Mouse (Mus musculus) layer of hippocampus, adult 2 months (tissue): ENCODE data around the gene Olfr628. TPM values are rescaled to one million over a fixed set of nuclear protein-coding genes. Genes with fewer than 3 reads are reported as not detected.
"Not testable (repeated sequence)": the region's sequence is repeated elsewhere in the genome, so short reads cannot be mapped to it uniquely, and the experiment has no call there.

Source experiments
- DNase-seq, 2 experiments: peaks; one replicate each; pipeline ENCODE4 v3.0.0; 2022; ENCODE audit warnings: low spot score in 2 of 2
- H3K27ac ChIP-seq: fragments of 200-600 bp; 2 replicates; pipeline ENCODE4 v1.8.1; 2022
- H3K4me3 ChIP-seq: fragments of 200-600 bp; 2 replicates; pipeline ENCODE4 v1.8.1; 2022; ENCODE audit warnings: mild to moderate bottlenecking
- CTCF ChIP-seq: fragments of 200-600 bp; conservative IDR thresholded peaks from 2 replicates; pipeline ENCODE4 v1.8.1; 2022; ENCODE audit warnings: antibody characterized with exemption, mild to moderate bottlenecking, moderate library complexity
- long read RNA-seq, 2 experiments: library from polyadenylated mRNA; stranded (forward); transcript quantifications; one replicate each; pipeline ENCODE4 v2.0.0; 2021; ENCODE audit warnings: borderline mapping rate in 2 of 2
- total RNA-seq, 2 experiments: library from RNA; stranded (reverse); gene quantifications; 2 replicates each; pipeline ENCODE4 v1.2.3; 2021

The Olfr628 gene
- not detected for total RNA-seq
- long read RNA-seq, experiment 1, result 0 reads
- long read RNA-seq, experiment 2, result 0 reads

DNA sequence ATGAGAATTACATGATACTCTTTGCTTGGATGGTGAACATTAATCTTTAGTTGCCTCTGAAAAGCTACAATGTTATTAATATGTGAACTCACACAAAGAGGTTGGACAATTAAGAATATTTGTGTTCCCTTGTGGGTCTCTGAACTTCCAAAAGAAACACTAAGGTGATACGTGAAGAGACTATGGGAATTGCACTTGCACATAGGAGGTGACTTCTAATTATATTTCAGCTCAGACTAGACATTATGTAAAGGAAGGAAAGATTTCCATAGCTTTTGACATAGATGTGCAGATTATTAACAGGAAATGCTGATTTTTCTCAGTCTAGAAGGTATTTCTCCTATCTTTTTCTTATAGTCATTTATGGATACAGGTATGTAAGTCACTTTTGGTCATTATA lies at the start of gene Olfr628:
Olfr628 (plus strand) TSS at position 301 of the 400 bp plus-strand sequence.
- no peak for TF ChIP-seq CTCF
- Histone ChIP-seq H3K4me3 (no peak within 1 kb of the TSS), H3K27ac (no peak within 1 kb of the TSS)
- DNase-seq, result no peak

DNA sequence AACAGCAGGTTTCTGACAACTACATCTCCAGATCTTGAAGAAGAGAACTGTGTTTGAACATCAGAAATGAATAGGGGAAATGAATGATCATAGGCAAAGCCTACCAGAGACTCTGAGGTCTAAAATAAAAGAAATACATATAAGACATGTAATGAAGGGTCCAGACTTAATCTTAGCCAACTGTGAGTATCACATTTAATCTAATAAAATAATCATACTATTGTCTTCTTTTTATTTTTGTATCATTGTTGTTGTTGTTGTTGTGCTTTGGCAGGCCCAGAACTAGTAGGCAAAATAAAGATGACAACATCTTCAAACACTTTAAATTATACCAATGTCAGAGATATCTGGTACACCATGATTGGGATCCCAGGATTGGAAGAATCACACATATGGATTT lies 47.8 kb upstream of the Olfr628 start, which contains the start of gene Olfr625-ps1:
Olfr625-ps1 (plus strand) TSS at position 301 of the 400 bp plus-strand sequence.
- no peak for DNase-seq
- no peak for TF ChIP-seq CTCF
- Histone ChIP-seq H3K27ac (no peak within 1 kb of the TSS), H3K4me3 (no peak within 1 kb of the TSS)

DNA sequence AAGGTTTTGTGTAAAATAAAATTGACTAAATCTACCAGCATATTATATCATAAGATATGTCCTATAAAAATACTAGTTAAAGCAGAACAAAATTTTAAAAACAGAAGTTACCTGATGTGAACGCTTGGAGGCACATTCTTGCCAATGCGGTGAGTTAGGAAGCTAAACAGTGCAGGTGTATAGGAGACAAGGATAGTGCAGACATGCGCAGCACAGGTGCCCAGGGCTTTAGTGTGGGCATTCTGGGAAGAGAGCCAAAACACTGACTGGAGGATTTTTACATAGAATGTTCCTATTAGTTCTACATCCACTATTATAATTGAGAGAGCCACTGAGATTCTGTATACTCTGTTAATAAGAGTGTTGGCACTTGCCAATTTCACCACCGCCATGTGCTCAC lies 30.7 kb upstream of the Olfr628 start:
- no peak overlapping the region for H3K4me3 ChIP-seq
- DNase-seq, result no peak
- H3K27ac ChIP-seq, result no peak overlapping the region
- TF ChIP-seq CTCF, result no peak

DNA sequence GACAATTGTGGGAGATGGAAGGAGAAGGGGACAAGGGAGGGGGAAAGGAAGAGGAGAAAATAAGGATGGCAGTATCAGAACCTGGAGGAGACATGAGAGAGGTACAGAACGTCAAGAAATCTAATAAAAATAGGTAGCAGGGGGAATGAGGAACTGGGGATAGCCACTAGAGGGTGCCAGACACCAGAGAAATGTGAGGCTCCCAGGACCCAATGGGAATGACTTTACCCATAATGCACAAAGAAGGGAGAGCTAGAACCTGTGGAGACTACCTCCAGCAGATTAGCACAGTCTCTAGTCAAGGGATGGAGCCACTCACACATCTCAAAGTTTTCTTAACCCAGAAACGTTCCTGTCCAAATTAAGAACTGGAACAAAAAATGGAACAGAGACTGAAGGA lies 18.1 kb upstream of the Olfr628 start:
- H3K4me3 ChIP-seq, result no peak overlapping the region
- DNase-seq, result no peak
- TF ChIP-seq CTCF, result peak; percentile 51

DNA sequence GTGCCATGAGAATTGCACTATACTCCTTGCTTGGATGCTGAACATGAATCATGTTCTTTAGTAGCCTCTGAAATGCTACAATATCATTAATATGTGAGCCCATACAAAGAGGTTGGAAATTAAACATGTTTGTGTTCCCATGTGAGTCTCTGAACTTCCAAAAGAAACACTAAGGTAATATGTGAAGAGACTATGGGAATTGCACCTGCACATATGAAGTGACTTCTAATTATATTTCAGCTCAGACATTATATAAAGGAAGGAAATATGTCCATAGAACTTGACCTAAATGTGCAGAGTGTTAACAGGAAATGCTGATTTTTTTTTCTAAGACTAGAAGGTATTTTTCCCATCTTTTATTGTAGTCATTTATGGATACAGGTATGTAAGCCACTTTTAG lies 15.8 kb upstream of the Olfr628 start, which contains the start of gene Olfr243:
Olfr243 (plus strand) TSS at position 301 of the 400 bp plus-strand sequence.
- H3K4me3 ChIP-seq, result no peak within 1 kb of the TSS
- no peak for DNase-seq
- TF ChIP-seq CTCF, result no peak
- no peak within 1 kb of the TSS for H3K27ac ChIP-seq

More for the DNA sequence above, 18.1 kb upstream of the Olfr628 start:
- H3K27ac ChIP-seq, result no peak overlapping the region

DNA sequence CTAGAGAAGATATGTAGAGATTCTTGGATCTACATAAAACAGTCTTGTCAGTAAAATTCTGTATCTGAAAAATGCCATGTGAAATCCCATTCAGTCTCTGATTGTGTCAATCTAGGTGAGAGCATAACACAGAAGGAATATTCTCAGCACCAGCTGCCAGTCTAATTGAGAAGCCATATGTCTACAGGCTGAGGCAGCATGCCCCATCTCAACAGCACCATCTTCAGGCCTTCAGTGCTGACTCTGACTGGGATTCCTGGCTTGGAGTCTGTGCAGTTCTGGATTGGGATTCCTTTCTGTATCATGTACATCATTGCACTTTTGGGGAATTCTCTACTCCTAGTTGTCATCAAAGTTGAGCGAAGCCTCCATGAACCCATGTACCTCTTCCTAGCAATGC lies 13.8 kb upstream of the Olfr628 start:
- H3K27ac ChIP-seq, H3K4me3 ChIP-seq: not testable (repeated sequence)
- DNase-seq, result peak; percentile 34 to 47
- TF ChIP-seq CTCF, result peak; percentile 52

DNA sequence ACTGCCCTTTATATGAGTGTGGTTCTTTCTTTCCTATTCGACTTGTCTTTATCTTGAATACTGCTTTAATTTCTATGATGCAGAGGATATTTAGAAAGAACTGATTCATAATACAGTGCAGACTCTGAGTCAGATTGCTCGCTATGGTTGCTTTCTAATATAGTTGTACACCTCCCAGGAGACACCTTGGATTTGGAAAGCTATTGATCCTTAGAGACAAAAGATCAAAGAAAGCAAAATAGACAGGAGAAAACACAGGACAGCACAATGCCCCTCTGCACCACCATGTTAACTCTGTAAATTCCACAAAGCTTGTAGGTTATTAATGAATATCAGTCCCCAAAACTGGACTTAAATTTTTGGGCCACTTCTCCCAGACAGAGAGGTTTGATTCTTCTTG lies 14.7 kb downstream of the Olfr628 start, which contains the start of gene Olfr629:
Olfr629 (minus strand) TSS at position 101 of the 400 bp plus-strand sequence.
- no peak within 1 kb of the TSS for H3K27ac ChIP-seq
- no peak within 1 kb of the TSS for H3K4me3 ChIP-seq
- DNase-seq, result no peak
- no peak for TF ChIP-seq CTCF

DNA sequence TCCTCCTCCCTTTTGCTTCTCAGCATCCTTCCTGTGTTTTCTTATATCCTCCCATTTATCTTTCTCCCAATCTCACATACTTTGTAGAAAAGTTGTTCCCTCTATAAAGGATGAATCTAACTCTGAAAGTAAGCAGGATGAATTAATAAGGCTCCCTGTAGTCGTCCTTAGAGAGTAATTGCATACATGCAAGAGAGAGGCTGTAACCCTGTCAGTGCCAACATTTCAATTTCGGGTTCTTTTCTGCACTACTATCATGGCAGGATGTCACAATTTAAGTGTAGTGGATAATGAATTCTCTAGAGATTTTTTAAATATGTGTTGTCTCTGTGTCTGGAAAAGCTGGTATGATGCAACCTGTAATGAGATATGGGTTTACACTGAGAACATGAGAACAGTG lies 27.1 kb downstream of the Olfr628 start, which contains the start of gene Olfr630:
Olfr630 (minus strand) TSS at position 101 of the 400 bp plus-strand sequence.
- no peak within 1 kb of the TSS for H3K27ac ChIP-seq
- no peak for TF ChIP-seq CTCF
- DNase-seq, result no peak
- H3K4me3 ChIP-seq, result no peak within 1 kb of the TSS

DNA sequence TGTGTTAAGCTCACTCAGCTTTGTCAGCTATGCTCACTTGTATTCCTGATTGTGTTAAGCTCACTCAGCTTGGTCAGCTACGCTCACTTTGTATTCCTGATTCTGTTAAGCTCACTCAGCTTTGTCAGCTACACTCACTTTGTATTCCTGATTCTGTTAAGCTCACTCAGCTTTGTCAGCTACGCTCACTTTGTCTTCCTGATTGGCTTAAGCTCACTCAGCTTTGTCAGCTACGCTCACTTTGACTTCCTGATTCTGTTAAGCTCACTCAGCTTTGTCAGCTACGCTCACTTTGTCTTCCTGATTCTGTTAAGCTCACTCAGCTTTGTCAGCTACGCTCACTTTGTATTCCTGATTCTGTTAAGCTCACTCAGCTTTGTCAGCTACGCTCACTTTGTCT lies 32.0 kb downstream of the Olfr628 start:
- H3K27ac ChIP-seq, DNase-seq, H3K4me3 ChIP-seq: not testable (repeated sequence)

DNA sequence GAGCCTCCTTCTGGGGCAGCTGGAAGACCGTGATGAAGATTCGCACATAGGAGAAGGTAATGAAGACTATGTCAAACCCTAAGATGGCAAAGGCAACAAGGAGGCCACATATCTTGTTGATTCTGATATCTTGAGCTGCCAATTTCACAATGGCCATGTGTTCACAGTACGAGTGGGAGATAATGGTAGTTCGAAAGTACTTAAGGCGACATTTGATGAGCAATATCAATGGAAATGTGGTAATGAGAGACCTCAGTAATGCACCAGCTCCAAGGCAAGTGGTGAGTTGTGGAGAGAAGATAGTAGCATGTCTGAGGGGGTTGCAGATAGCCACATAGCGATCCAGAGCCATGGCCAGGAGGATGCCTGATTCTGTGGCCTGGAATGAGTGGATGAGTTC lies 37.5 kb downstream of the Olfr628 start:
- DNase-seq, H3K4me3 ChIP-seq, H3K27ac ChIP-seq: not testable (repeated sequence)

DNA sequence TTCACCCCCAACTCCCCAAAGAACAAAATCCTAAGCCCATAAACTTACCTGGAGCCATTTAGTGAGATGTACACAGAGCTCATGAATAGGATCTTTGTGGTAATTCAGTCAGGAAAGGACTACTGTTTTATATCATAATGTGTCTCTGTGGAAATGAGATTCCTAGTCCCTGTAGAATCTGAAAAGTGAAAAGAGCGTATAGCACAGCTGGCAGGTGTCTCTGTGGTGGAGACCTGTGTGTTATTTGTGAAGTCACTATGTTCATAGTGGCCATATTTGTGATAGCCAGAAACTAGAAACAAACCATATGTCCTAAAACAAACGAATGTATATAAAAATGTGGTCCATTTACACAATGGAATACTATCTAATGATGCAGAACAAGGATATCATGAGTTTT lies 41.3 kb downstream of the Olfr628 start, which contains the start of gene Olfr69:
Olfr69 (minus strand) TSS at position 101 of the 400 bp plus-strand sequence.
- no peak for TF ChIP-seq CTCF
- no peak for DNase-seq
- no peak within 1 kb of the TSS for H3K27ac ChIP-seq
- no peak within 1 kb of the TSS for H3K4me3 ChIP-seq

DNA sequence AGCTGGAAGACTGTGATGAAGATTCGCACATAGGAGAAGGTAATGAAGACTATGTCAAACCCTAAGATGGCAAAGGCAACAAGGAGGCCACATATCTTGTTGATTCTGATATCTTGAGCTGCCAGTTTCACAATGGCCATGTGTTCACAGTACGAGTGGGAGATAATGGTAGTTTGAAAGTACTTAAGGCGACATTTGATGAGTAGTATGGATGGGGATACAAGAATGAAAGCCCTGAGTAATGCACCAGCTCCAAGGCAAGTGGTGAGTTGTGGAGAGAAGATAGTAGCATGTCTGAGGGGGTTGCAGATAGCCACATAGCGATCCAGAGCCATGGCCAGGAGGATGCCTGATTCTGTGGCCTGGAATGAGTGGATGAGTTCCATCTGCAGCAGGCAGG lies 47.5 kb downstream of the Olfr628 start:
- H3K27ac ChIP-seq, DNase-seq, H3K4me3 ChIP-seq: not testable (repeated sequence)

DNA sequence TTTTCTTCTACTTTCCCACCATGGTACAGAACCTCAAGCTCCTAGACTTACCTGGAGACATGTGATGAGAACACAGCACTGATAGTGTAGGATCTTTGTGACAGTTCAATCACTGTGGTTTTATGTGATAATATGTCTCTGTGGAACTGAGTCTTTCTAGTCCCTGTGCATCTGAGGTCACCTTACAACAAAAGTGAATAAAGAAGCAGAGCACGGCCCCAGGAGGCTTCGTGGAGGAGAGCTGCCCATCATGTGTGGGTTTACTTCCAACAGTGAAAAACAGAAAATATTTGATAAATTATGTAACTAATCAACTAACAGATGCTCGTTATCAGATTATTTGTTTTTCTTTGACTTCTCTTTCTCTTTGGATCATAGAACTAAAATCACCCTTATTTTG lies 49.4 kb downstream of the Olfr628 start, which contains the start of gene Olfr68:
Olfr68 (minus strand) TSS at position 101 of the 400 bp plus-strand sequence.
- no peak within 1 kb of the TSS for H3K27ac ChIP-seq
- H3K4me3 ChIP-seq, result no peak within 1 kb of the TSS
- no peak for TF ChIP-seq CTCF
- DNase-seq, result no peak

Other genes with a start within 250 kb of the Olfr628 start
- gene Olfr609, start 232.3 kb upstream of the Olfr628 start, total RNA-seq, result not detected
- gene Olfr610, start 218.3 kb upstream of the Olfr628 start, total RNA-seq, result not detected
- gene Olfr611, start 209.5 kb upstream of the Olfr628 start, total RNA-seq, result not detected
- gene Olfr612, start 187.7 kb upstream of the Olfr628 start, total RNA-seq, result not detected
- gene Olfr613, start 182.3 kb upstream of the Olfr628 start, total RNA-seq, result not detected
- not detected for gene Olfr615, start 174.3 kb upstream of the Olfr628 start, total RNA-seq
- gene Olfr616, start 161.2 kb upstream of the Olfr628 start, total RNA-seq, result not detected
- not detected for gene Olfr617, start 157.3 kb upstream of the Olfr628 start, total RNA-seq
- gene Olfr618, start 140.3 kb upstream of the Olfr628 start, total RNA-seq, result not detected
- not detected for gene Olfr619, start 129.8 kb upstream of the Olfr628 start, total RNA-seq
- gene Olfr620, start 117.8 kb upstream of the Olfr628 start, total RNA-seq, result not detected
- gene Olfr622, start 87.7 kb upstream of the Olfr628 start, total RNA-seq, result not detected
- gene Olfr623, start 66.7 kb upstream of the Olfr628 start, total RNA-seq, result not detected
- gene Olfr624, start 59.2 kb upstream of the Olfr628 start, total RNA-seq, result under 1 TPM in 1 of 2 experiments, not detected in 1; 0.08 TPM
- gene Olfr625-ps1, start 47.7 kb upstream of the Olfr628 start, total RNA-seq, result not detected
- gene Olfr243, start 15.7 kb upstream of the Olfr628 start, total RNA-seq, result not detected
- not detected for gene Olfr629, start 14.6 kb downstream of the Olfr628 start, total RNA-seq
- not detected for gene Olfr630, start 27.0 kb downstream of the Olfr628 start, total RNA-seq
- not detected for gene Olfr69, start 41.2 kb downstream of the Olfr628 start, total RNA-seq
- not detected for gene Olfr68, start 49.3 kb downstream of the Olfr628 start, total RNA-seq
- not detected for gene Olfr67, start 61.4 kb downstream of the Olfr628 start, total RNA-seq
- gene Hbb-bt, start 83.6 kb downstream of the Olfr628 start, total RNA-seq, result 10 to 100 TPM; 30.9 to 57.0 TPM
- gene Hbb-bs, start 97.7 kb downstream of the Olfr628 start, total RNA-seq, result 100 to 1,000 TPM; 322 to 529 TPM
- gene Hbb-bh2, start 110.1 kb downstream of the Olfr628 start, total RNA-seq, result not detected
- not detected for gene Hbb-bh1, start 112.8 kb downstream of the Olfr628 start, total RNA-seq
- gene Hbb-y, start 122.8 kb downstream of the Olfr628 start, total RNA-seq, result not detected
- gene Olfr66, start 155.9 kb downstream of the Olfr628 start, total RNA-seq, result not detected
- not detected for gene Olfr64, start 164.1 kb downstream of the Olfr628 start, total RNA-seq
- gene Olfr65, start 173.1 kb downstream of the Olfr628 start, total RNA-seq, result not detected
- gene Olfr631, start 198.5 kb downstream of the Olfr628 start, total RNA-seq, result not detected
- not detected for gene Olfr632, start 204.0 kb downstream of the Olfr628 start, total RNA-seq
- not detected for gene Olfr633, start 214.1 kb downstream of the Olfr628 start, total RNA-seq
- under 1 TPM; 0.05 to 0.07 TPM for gene Olfr635, start 240.8 kb downstream of the Olfr628 start, total RNA-seq